Mouse (Mus musculus): ENCODE measurements at regions not wholly inside any gene's neighbourhood (a gene's known extent, or its start where the extent isn't known, plus 50 kb on each side); places are given as distances from the start of the nearest gene placed in this dataset.

DNA sequence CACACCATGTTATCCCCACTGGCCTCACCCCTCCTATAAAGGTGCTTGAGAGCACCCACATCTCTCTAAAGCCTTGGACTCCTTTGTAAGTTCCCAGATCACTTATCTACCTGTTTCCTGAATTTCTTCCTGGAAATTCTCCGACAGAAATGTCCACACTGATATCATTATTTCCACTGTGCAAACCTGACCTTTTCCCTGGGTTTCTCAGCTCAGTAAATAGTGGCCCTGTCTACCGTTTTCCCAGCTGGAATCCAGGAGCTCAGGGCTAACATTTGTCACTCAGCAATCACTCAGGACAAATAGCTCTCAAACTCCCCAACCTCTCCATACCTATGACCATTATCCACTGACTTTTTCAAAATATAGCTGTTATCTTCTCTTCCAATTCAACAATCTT lies 241.6 kb upstream of the Gm6657 start:
- DNase-seq (ENCODE audit: low read depth): no peak

DNA sequence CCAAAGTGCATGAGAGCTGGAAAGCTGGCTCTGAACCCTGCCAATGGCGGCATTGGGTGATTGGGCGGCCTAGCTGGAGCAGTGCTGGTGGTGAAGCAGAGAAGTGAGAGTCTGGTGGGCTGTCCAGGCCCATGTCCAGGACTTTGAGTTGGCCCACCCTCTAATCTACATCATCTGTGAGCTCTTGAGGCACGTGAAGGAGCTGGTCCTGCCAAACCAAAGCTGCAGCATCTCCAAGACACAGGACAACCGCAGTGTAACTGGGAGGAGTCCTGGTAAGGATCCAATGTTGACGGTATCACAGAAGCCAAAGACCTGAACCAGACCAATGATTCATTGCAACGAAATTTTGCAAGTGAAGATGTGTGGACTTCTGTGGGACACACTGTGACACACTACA lies 231.4 kb upstream of the Gm6657 start:
- no peak for TF ChIP-seq POLR2A (IDR thresholded peaks at IDR 0.05; ENCODE audit: borderline replicate concordance, extremely low read depth, insufficient read depth, insufficient read length, poor library complexity, severe bottlenecking)
- TF ChIP-seq CTCF (IDR thresholded peaks at IDR 0.05; ENCODE audit: borderline replicate concordance, extremely low read depth, insufficient read depth, insufficient read length): no peak
- DNase-seq (ENCODE audit: low read depth): no peak

More for the DNA sequence above, 241.6 kb upstream of the Gm6657 start:
- TF ChIP-seq POLR2A (IDR thresholded peaks at IDR 0.05; ENCODE audit: borderline replicate concordance, extremely low read depth, insufficient read depth, insufficient read length, poor library complexity, severe bottlenecking): no peak
- no peak for TF ChIP-seq CTCF (IDR thresholded peaks at IDR 0.05; ENCODE audit: borderline replicate concordance, extremely low read depth, insufficient read depth, insufficient read length)

GRCm38 (mm10) chr12:77968543-77968942 lies 225.5 kb upstream of the Gm6657 start:
- DNase-seq (ENCODE audit: low read depth): no peak
- TF ChIP-seq POLR2A (IDR thresholded peaks at IDR 0.05; ENCODE audit: borderline replicate concordance, extremely low read depth, insufficient read depth, insufficient read length, poor library complexity, severe bottlenecking) (no peak), CTCF (IDR thresholded peaks at IDR 0.05; ENCODE audit: borderline replicate concordance, extremely low read depth, insufficient read depth, insufficient read length) (no peak)

DNA sequence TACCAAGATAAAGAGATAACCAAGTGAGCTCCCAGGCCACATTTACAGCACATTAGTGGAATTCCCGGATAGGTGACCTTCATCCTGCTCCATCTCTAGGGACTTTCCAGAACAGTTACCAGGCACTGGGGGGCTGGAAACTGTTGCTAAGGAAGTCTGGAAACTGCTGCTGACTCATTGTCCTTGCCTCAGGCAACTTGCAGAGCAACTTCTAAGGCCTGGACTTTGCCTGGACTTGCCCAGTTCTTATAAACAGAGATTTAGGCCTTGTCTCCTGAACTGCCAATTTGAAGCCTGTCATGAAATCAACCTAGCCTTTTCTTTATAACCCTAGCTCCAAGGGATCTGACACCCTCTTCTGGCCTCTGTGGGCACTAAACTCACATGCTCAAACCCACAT lies 224.0 kb upstream of the Gm6657 start:
- TF ChIP-seq POLR2A (IDR thresholded peaks at IDR 0.05; ENCODE audit: borderline replicate concordance, extremely low read depth, insufficient read depth, insufficient read length, poor library complexity, severe bottlenecking): no peak
- no peak for TF ChIP-seq CTCF (IDR thresholded peaks at IDR 0.05; ENCODE audit: borderline replicate concordance, extremely low read depth, insufficient read depth, insufficient read length)
- no peak for DNase-seq (ENCODE audit: low read depth)

DNA sequence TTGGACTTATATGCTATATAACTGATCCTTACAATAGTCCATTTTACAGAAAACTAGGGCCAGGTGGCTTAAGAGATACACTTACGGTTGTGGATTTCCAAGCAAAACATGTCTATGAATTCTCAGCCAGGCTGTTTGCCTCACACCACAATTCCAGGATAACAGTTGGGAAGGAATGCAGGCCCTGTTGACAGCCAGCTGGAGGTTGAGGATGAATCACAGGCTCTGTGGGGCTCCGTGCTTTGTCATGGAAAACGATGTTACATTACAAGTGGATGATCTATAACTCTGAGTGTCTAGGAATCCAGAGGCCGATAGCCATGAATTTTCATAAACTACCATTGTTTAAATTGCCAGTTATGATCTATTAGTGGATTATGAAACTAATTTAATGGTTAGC lies 221.9 kb upstream of the Gm6657 start:
- no peak for TF ChIP-seq POLR2A (IDR thresholded peaks at IDR 0.05; ENCODE audit: borderline replicate concordance, extremely low read depth, insufficient read depth, insufficient read length, poor library complexity, severe bottlenecking)
- TF ChIP-seq CTCF (IDR thresholded peaks at IDR 0.05; ENCODE audit: borderline replicate concordance, extremely low read depth, insufficient read depth, insufficient read length): no peak
- DNase-seq (ENCODE audit: low read depth): peak; percentile 36

- no peak for DNase-seq (ENCODE audit: low read depth)
- TF ChIP-seq POLR2A (IDR thresholded peaks at IDR 0.05; ENCODE audit: borderline replicate concordance, extremely low read depth, insufficient read depth, insufficient read length, poor library complexity, severe bottlenecking) (no peak), CTCF (IDR thresholded peaks at IDR 0.05; ENCODE audit: borderline replicate concordance, extremely low read depth, insufficient read depth, insufficient read length) (no peak)
Observed at GRCm38 (mm10) chr12:77976952-77977351, 217.1 kb upstream of the Gm6657 start.

- DNase-seq (ENCODE audit: low read depth): no peak
- TF ChIP-seq POLR2A (IDR thresholded peaks at IDR 0.05; ENCODE audit: borderline replicate concordance, extremely low read depth, insufficient read depth, insufficient read length, poor library complexity, severe bottlenecking) (no peak), CTCF (IDR thresholded peaks at IDR 0.05; ENCODE audit: borderline replicate concordance, extremely low read depth, insufficient read depth, insufficient read length) (no peak)
Observed at GRCm38 (mm10) chr12:77986738-77987137, 207.3 kb upstream of the Gm6657 start.

DNA sequence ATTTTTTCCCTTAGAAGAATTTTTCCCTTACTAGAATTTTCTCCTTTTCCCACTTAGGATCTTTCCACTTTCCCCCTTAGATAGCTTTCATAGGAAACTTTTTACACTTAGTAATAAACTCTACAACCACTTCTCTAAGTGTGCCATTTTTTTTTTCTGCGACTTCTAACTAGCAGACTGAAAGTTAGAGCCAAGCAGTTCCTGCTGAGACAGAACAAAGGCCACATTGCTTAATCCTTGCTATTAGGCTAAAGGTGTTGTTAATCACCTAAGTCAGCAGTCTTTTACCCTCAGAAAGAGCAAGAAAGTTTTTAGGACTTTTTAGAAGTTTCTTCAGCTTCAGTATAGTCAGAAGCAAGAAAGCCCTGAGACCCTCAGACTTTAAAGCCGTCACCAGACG lies 204.3 kb upstream of the Gm6657 start:
- DNase-seq (ENCODE audit: low read depth): peak; percentile 10
- TF ChIP-seq CTCF (IDR thresholded peaks at IDR 0.05; ENCODE audit: borderline replicate concordance, extremely low read depth, insufficient read depth, insufficient read length) (no peak), POLR2A (IDR thresholded peaks at IDR 0.05; ENCODE audit: borderline replicate concordance, extremely low read depth, insufficient read depth, insufficient read length, poor library complexity, severe bottlenecking) (no peak)

- peak; percentile 95 for DNase-seq (ENCODE audit: low read depth)
- TF ChIP-seq POLR2A (IDR thresholded peaks at IDR 0.05; ENCODE audit: borderline replicate concordance, extremely low read depth, insufficient read depth, insufficient read length, poor library complexity, severe bottlenecking) (no peak), CTCF (IDR thresholded peaks at IDR 0.05; ENCODE audit: borderline replicate concordance, extremely low read depth, insufficient read depth, insufficient read length) (no peak)
Observed at GRCm38 (mm10) chr12:77991627-77992026, 202.4 kb upstream of the Gm6657 start.

GRCm38 (mm10) chr12:77994176-77994575 lies 199.9 kb upstream of the Gm6657 start:
- TF ChIP-seq CTCF (IDR thresholded peaks at IDR 0.05; ENCODE audit: borderline replicate concordance, extremely low read depth, insufficient read depth, insufficient read length) (no peak), POLR2A (IDR thresholded peaks at IDR 0.05; ENCODE audit: borderline replicate concordance, extremely low read depth, insufficient read depth, insufficient read length, poor library complexity, severe bottlenecking) (no peak)
- DNase-seq (ENCODE audit: low read depth): no peak

DNA sequence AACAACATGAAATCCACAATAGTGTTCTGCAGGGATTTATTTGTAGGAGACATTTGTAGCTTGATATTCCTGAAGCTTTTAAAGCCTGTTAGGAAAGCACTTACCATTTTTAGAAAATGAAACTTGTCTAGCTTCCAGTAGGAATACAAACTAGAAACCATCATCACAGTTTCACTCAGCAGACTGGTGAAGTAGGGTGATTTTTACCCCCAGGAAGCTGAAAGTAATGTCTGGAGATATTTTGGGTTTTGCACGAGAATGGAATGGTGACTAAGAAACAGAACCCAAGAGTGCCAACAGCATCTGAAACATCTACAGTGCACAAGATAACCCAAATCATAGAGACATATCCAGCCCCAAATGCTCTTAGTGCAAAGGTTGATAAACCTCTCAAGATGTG lies 196.1 kb upstream of the Gm6657 start:
- no peak for DNase-seq (ENCODE audit: low read depth)
- TF ChIP-seq POLR2A (IDR thresholded peaks at IDR 0.05; ENCODE audit: borderline replicate concordance, extremely low read depth, insufficient read depth, insufficient read length, poor library complexity, severe bottlenecking): no peak
- no peak for TF ChIP-seq CTCF (IDR thresholded peaks at IDR 0.05; ENCODE audit: borderline replicate concordance, extremely low read depth, insufficient read depth, insufficient read length)

- DNase-seq (ENCODE audit: low read depth): no peak
- TF ChIP-seq POLR2A (IDR thresholded peaks at IDR 0.05; ENCODE audit: borderline replicate concordance, extremely low read depth, insufficient read depth, insufficient read length, poor library complexity, severe bottlenecking) (no peak), CTCF (IDR thresholded peaks at IDR 0.05; ENCODE audit: borderline replicate concordance, extremely low read depth, insufficient read depth, insufficient read length) (no peak)
Observed at GRCm38 (mm10) chr12:78000401-78000800, 193.6 kb upstream of the Gm6657 start.
